Mouse (Mus musculus): ENCODE measurements at regions not wholly inside any gene's neighbourhood (a gene's known extent, or its start where the extent isn't known, plus 50 kb on each side); places are given as distances from the start of the nearest gene placed in this dataset.
A peak's percentile ranks its signal among the peaks of the same experiment; 100 is the strongest.
"Not testable (repeated sequence)": the region's sequence is repeated elsewhere in the genome, so short reads cannot be mapped to it uniquely, and the experiment has no call there.

DNA sequence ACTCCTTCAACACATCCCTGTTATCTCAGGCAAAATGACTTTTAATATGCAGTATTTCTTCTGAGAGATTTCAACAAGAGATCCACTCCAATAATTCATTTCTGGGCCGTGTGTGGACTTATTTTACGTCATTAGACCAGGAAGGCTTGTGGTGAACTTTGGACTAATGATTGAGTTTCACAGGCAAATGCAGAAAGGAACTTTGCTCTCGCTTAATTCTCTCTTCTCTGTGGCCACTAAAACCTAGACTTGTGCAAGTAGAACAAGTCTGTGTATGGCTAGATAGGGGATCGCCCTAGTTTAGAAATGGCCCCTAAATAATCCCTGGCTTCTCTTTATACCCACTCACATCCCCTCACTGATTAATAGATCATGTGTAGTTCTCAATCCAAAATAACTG, 50.6 kb upstream of the Ppp1r12a start:
- WGBS, result 81% methylated on average over 4 of the region's 4 CpGs
- Histone ChIP-seq H3K4me3 (ENCODE audit: control insufficient read depth in 1 of 2, insufficient read depth in 1 of 2, low read depth in 1 of 2, low read length in 2 of 2) (no peak overlapping the region), H3K27ac (replicated peaks in 1 of 2; ENCODE audit: control insufficient read depth in 1 of 2, insufficient read depth in 1 of 2, low read depth in 2 of 2, low read length in 2 of 2) (no peak overlapping the region), H3K9me3 (ENCODE audit: control insufficient read depth, low read length) (peaks cover 6% of the 10 kb centered on the region), H3K4me1 (ENCODE audit: control insufficient read depth in 2 of 2, insufficient read depth in 2 of 2, low read length in 2 of 2) (peaks cover 2 to 10% of the 10 kb centered on the region in 2 experiments; a peak in 3 of 4 replicates), H3K36me3 (ENCODE audit: control insufficient read depth, insufficient read depth, low read length) (no peaks in the 10 kb centered on the region), H3K9ac (ENCODE audit: low read length) (no peak overlapping the region), H3K27me3 (ENCODE audit: control insufficient read depth, insufficient read depth, low read length) (no peaks in the 10 kb centered on the region), H3K4me2 (ENCODE audit: low read length) (no peak overlapping the region)
- ATAC-seq (ENCODE audit: insufficient number of reproducible peaks, insufficient read depth, low FRiP score, low read depth), result no peak

DNA sequence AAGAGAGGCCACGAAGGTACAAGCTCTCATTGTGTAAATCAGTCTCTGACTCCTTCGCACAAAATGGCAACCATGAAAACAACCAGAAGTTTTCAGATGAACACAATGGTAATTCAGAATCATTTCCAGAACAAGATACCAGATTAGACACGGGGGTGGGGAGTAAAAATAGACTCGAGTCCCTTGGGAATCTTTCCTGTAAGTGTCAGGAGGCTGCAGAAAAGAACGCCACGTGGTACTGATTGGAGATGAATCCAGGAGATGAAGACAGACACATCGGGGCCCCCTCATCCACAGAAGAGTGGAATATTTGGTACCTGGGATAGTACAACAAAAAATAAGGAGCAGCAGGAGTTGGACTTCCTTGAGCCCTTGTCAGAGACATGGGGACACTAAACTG, 51.1 kb upstream of the Ppp1r12a start:
- Histone ChIP-seq H3K4me2 (ENCODE audit: low read length) (no peak overlapping the region), H3K4me3 (ENCODE audit: control insufficient read depth in 1 of 2, insufficient read depth in 1 of 2, low read depth in 1 of 2, low read length in 2 of 2) (no peak overlapping the region), H3K27ac (replicated peaks in 1 of 2; ENCODE audit: control insufficient read depth in 1 of 2, insufficient read depth in 1 of 2, low read depth in 2 of 2, low read length in 2 of 2) (no peak overlapping the region), H3K27me3 (ENCODE audit: control insufficient read depth, insufficient read depth, low read length) (no peaks in the 10 kb centered on the region), H3K9me3 (ENCODE audit: control insufficient read depth, low read length) (peaks cover 6% of the 10 kb centered on the region), H3K36me3 (ENCODE audit: control insufficient read depth, insufficient read depth, low read length) (no peaks in the 10 kb centered on the region), H3K9ac (ENCODE audit: low read length) (no peak overlapping the region), H3K4me1 (ENCODE audit: control insufficient read depth in 2 of 2, insufficient read depth in 2 of 2, low read length in 2 of 2) (peaks cover 2 to 10% of the 10 kb centered on the region in 2 experiments; a peak in 3 of 4 replicates)
- WGBS, result 41% methylated on average over 7 of the region's 7 CpGs
- ATAC-seq (ENCODE audit: insufficient number of reproducible peaks, insufficient read depth, low FRiP score, low read depth), result no peak

- Histone ChIP-seq H3K4me2 (ENCODE audit: low read length) (no peak overlapping the region), H3K9me3 (ENCODE audit: control insufficient read depth, low read length) (peaks cover 6% of the 10 kb centered on the region), H3K4me3 (ENCODE audit: control insufficient read depth in 1 of 2, insufficient read depth in 1 of 2, low read depth in 1 of 2, low read length in 2 of 2) (no peak overlapping the region), H3K4me1 (ENCODE audit: control insufficient read depth in 2 of 2, insufficient read depth in 2 of 2, low read length in 2 of 2) (peaks cover 2 to 10% of the 10 kb centered on the region in 2 experiments; a peak in 3 of 4 replicates), H3K27ac (replicated peaks in 1 of 2; ENCODE audit: control insufficient read depth in 1 of 2, insufficient read depth in 1 of 2, low read depth in 2 of 2, low read length in 2 of 2) (no peak overlapping the region), H3K9ac (ENCODE audit: low read length) (no peak overlapping the region), H3K36me3 (ENCODE audit: control insufficient read depth, insufficient read depth, low read length) (no peaks in the 10 kb centered on the region), H3K27me3 (ENCODE audit: control insufficient read depth, insufficient read depth, low read length) (no peaks in the 10 kb centered on the region)
- ATAC-seq (ENCODE audit: insufficient number of reproducible peaks, insufficient read depth, low FRiP score, low read depth), result no peak
Measured at GRCm38 (mm10) chr10:108110197-108110596, 51.8 kb upstream of the Ppp1r12a start.

GRCm38 (mm10) chr10:108108500-108108899, 53.5 kb upstream of the Ppp1r12a start:
- ATAC-seq (ENCODE audit: insufficient number of reproducible peaks, insufficient read depth, low FRiP score, low read depth); H3K9ac ChIP-seq (ENCODE audit: low read length); H3K27ac ChIP-seq (replicated peaks in 1 of 2; ENCODE audit: control insufficient read depth in 1 of 2, insufficient read depth in 1 of 2, low read depth in 2 of 2, low read length in 2 of 2); H3K27me3 ChIP-seq (ENCODE audit: control insufficient read depth, insufficient read depth, low read length); H3K4me3 ChIP-seq (ENCODE audit: control insufficient read depth in 1 of 2, insufficient read depth in 1 of 2, low read depth in 1 of 2, low read length in 2 of 2); H3K36me3 ChIP-seq (ENCODE audit: control insufficient read depth, insufficient read depth, low read length); H3K4me2 ChIP-seq (ENCODE audit: low read length); H3K9me3 ChIP-seq (ENCODE audit: control insufficient read depth, low read length): not testable (repeated sequence)
- WGBS, result 86% methylated on average over 4 of the region's 4 CpGs
- H3K4me1 ChIP-seq (ENCODE audit: control insufficient read depth in 2 of 2, insufficient read depth in 2 of 2, low read length in 2 of 2), result peaks cover 3 to 13% of the 10 kb centered on the region in 2 experiments

GRCm38 (mm10) chr10:108101521-108101920, 60.5 kb upstream of the Ppp1r12a start:
- no peak for ATAC-seq (ENCODE audit: insufficient number of reproducible peaks, insufficient read depth, low FRiP score, low read depth)
- WGBS, result 37% methylated on average over 7 of the region's 7 CpGs
- H3K4me2 ChIP-seq (ENCODE audit: low read length), result no peak overlapping the region

GRCm38 (mm10) chr10:108093043-108093442, 69.0 kb upstream of the Ppp1r12a start:
- no peaks in the 10 kb centered on the region for H3K36me3 ChIP-seq (ENCODE audit: control insufficient read depth, insufficient read depth, low read length)

More at GRCm38 (mm10) chr10:108101521-108101920, 60.5 kb upstream of the Ppp1r12a start:
- Histone ChIP-seq H3K4me3 (ENCODE audit: control insufficient read depth in 1 of 2, insufficient read depth in 1 of 2, low read depth in 1 of 2, low read length in 2 of 2) (no peak overlapping the region), H3K9ac (ENCODE audit: low read length) (no peak overlapping the region; the same call in 1 of the 2 replicates), H3K36me3 (ENCODE audit: control insufficient read depth, insufficient read depth, low read length) (no peaks in the 10 kb centered on the region), H3K9me3 (ENCODE audit: control insufficient read depth, low read length) (no peaks in the 10 kb centered on the region), H3K27ac (replicated peaks in 1 of 2; ENCODE audit: control insufficient read depth in 1 of 2, insufficient read depth in 1 of 2, low read depth in 2 of 2, low read length in 2 of 2) (no peak overlapping the region), H3K27me3 (ENCODE audit: control insufficient read depth, insufficient read depth, low read length) (no peaks in the 10 kb centered on the region), H3K4me1 (ENCODE audit: control insufficient read depth in 2 of 2, insufficient read depth in 2 of 2, low read length in 2 of 2) (peaks cover 5 to 13% of the 10 kb centered on the region in 2 experiments)

GRCm38 (mm10) chr10:108089375-108089981, 72.5 kb upstream of the Ppp1r12a start:
- no peaks in the 10 kb centered on the region for H3K9me3 ChIP-seq (ENCODE audit: control insufficient read depth, low read length)
- H3K4me2 ChIP-seq (ENCODE audit: low read length), result peak overlapping the region; percentile 21; the same call in 1 of the 2 replicates
- H3K27me3 ChIP-seq (ENCODE audit: control insufficient read depth, insufficient read depth, low read length), result no peaks in the 10 kb centered on the region
- H3K9ac ChIP-seq (ENCODE audit: low read length), result no peak overlapping the region; the same call in 1 of the 2 replicates
- ATAC-seq (ENCODE audit: insufficient number of reproducible peaks, insufficient read depth, low FRiP score, low read depth), result no peak
- WGBS, result 18% methylated on average over 8 of the region's 8 CpGs
- H3K27ac ChIP-seq (replicated peaks in 1 of 2; ENCODE audit: control insufficient read depth in 1 of 2, insufficient read depth in 1 of 2, low read depth in 2 of 2, low read length in 2 of 2), result peak overlapping the region; percentile 45 to 81; a peak in 3 of 4 replicates
- peaks cover 12 to 24% of the 10 kb centered on the region in 2 experiments for H3K4me1 ChIP-seq (ENCODE audit: control insufficient read depth in 2 of 2, insufficient read depth in 2 of 2, low read length in 2 of 2)
- no peak overlapping the region for H3K4me3 ChIP-seq (ENCODE audit: control insufficient read depth in 1 of 2, insufficient read depth in 1 of 2, low read depth in 1 of 2, low read length in 2 of 2)
- no peaks in the 10 kb centered on the region for H3K36me3 ChIP-seq (ENCODE audit: control insufficient read depth, insufficient read depth, low read length)

More at GRCm38 (mm10) chr10:108093043-108093442, 69.0 kb upstream of the Ppp1r12a start:
- H3K9me3 ChIP-seq (ENCODE audit: control insufficient read depth, low read length), result no peaks in the 10 kb centered on the region
- H3K27me3 ChIP-seq (ENCODE audit: control insufficient read depth, insufficient read depth, low read length), result no peaks in the 10 kb centered on the region
- 45% methylated on average over 2 of the region's 2 CpGs for WGBS
- no peak for ATAC-seq (ENCODE audit: insufficient number of reproducible peaks, insufficient read depth, low FRiP score, low read depth)
- H3K9ac ChIP-seq (ENCODE audit: low read length), result no peak overlapping the region
- peaks cover 12 to 20% of the 10 kb centered on the region in 2 experiments for H3K4me1 ChIP-seq (ENCODE audit: control insufficient read depth in 2 of 2, insufficient read depth in 2 of 2, low read length in 2 of 2)
- no peak overlapping the region for H3K4me3 ChIP-seq (ENCODE audit: control insufficient read depth in 1 of 2, insufficient read depth in 1 of 2, low read depth in 1 of 2, low read length in 2 of 2)
- no peak overlapping the region for H3K27ac ChIP-seq (replicated peaks in 1 of 2; ENCODE audit: control insufficient read depth in 1 of 2, insufficient read depth in 1 of 2, low read depth in 2 of 2, low read length in 2 of 2)
- no peak overlapping the region for H3K4me2 ChIP-seq (ENCODE audit: low read length)

GRCm38 (mm10) chr10:108088883-108089282, 73.1 kb upstream of the Ppp1r12a start:
- peak overlapping the region; percentile 21 for H3K4me2 ChIP-seq (ENCODE audit: low read length)
- peak overlapping the region; percentile 58 for H3K9ac ChIP-seq (ENCODE audit: low read length)
- H3K9me3 ChIP-seq (ENCODE audit: control insufficient read depth, low read length), result no peaks in the 10 kb centered on the region
- H3K4me3 ChIP-seq (ENCODE audit: control insufficient read depth in 1 of 2, insufficient read depth in 1 of 2, low read depth in 1 of 2, low read length in 2 of 2), result no peak overlapping the region
- no peaks in the 10 kb centered on the region for H3K36me3 ChIP-seq (ENCODE audit: control insufficient read depth, insufficient read depth, low read length)
- H3K27ac ChIP-seq (replicated peaks in 1 of 2; ENCODE audit: control insufficient read depth in 1 of 2, insufficient read depth in 1 of 2, low read depth in 2 of 2, low read length in 2 of 2), result peak overlapping the region; percentile 68 to 81
- WGBS, result 29% methylated on average over 8 of the region's 8 CpGs
- peaks cover 12 to 24% of the 10 kb centered on the region in 2 experiments for H3K4me1 ChIP-seq (ENCODE audit: control insufficient read depth in 2 of 2, insufficient read depth in 2 of 2, low read length in 2 of 2)
- H3K27me3 ChIP-seq (ENCODE audit: control insufficient read depth, insufficient read depth, low read length), result no peaks in the 10 kb centered on the region
- no peak for ATAC-seq (ENCODE audit: insufficient number of reproducible peaks, insufficient read depth, low FRiP score, low read depth)
